Mouse (Mus musculus) spleen, adult 2 months (tissue): ENCODE results near the gene Mpdu1.

Experiments used
- CTCF ChIP-seq: fragments of 200-500 bp; IDR thresholded peaks from 2 replicates; pipeline ENCODE4 v1.5.1; 2011; ENCODE audit warnings: mild to moderate bottlenecking, inconsistent platforms; ENCODE audit not compliant: insufficient read depth, insufficient read length, insufficient replicate concordance; ENCODE audit errors: extremely low read depth
- POLR2A ChIP-seq: fragments of 200-500 bp; IDR thresholded peaks from 2 replicates; pipeline ENCODE4 v1.6.1; 2011; ENCODE audit warnings: low read depth, low read length, inconsistent platforms

GRCm38 (mm10) chr11:69680136-69680855, 17.9 kb upstream of the Mpdu1 start:
- TF ChIP-seq POLR2A (no peak), CTCF (no peak)
